Mouse (Mus musculus): ENCODE results near the gene Fam13c. TPM values are rescaled to one million over a fixed set of nuclear protein-coding genes. Genes with fewer than 3 reads are reported as not detected.
"Not testable (repeated sequence)": the region's sequence is repeated elsewhere in the genome, so short reads cannot be mapped to it uniquely, and the experiment has no call there.

Fam13c gene
- polyA plus RNA-seq, 1 experiment = 0.44 TPM

DNA sequence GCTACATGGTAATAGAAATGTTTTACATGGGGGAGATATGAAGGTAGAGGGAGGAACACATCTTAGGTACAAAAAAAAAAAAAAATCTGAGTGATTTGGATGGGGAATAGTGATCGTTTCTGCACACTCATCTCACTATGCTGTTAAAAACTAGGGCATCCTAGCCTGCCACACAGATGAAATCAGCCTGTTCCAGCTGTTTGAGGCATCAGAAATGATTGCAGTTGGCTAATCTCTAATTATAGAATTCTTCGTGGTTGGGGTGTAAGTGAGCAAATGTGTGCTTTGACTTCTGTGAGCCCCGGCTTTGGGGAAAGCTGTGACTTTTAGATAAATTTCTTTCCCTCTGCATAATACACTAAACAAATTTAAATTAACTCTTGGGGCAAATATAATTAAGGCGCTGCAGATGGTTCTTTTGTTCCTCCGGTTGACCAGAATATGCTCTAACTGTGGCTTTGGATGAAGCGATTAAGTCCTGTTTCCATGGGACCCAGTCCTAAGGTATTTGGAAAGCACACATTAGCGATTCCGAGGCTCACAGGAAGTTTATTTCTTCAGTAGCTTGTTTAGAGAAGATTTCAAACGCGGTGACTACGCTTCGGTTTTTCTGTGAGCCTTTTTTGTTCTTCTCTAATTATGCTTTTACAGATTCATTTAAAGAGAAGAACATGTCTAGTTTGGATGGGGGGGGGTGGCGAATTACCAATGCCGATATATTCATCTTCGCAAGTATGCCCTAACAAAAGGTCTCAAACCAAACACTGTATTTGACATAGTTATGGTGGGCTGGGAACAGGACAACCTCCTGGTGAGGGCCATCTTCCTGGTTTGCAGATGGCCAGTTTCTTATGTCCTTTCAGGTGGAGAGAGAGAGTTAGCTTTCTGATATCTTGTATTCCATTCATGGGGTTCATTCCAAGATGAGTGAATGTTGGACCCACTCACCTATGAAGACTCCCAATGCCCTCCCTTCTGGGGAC is 20.7 kb upstream of the Fam13c start:
- Histone ChIP-seq H3K27ac (ENCODE audit: insufficient read depth, low read length) (no peak overlapping the region), H3K36me3 (ENCODE audit: control insufficient read depth, insufficient read depth, low read length) (no peaks in the 10 kb centered on the region), H3K4me1 (ENCODE audit: control insufficient read depth, insufficient read depth, insufficient read length) (no peaks in the 10 kb centered on the region), H3K4me3 (ENCODE audit: extremely low read depth, insufficient read depth, insufficient read length) (no peak overlapping the region), H3K27me3 (ENCODE audit: control insufficient read depth, insufficient read depth, low read length) (no peaks in the 10 kb centered on the region)
- DNase-seq (ENCODE audit: low read depth in 1 of 2, low spot score in 2 of 2) = no peak
- 76% methylated on average over 15 of the region's 15 CpGs for WGBS
- TF ChIP-seq CTCF (IDR thresholded peaks at IDR 0.05; ENCODE audit: extremely low read depth, insufficient read depth, insufficient read length, insufficient replicate concordance) = no peak
- TF ChIP-seq POLR2A (IDR thresholded peaks at IDR 0.05; ENCODE audit: low read depth, low read length) = no peak

- Histone ChIP-seq H3K4me3 (ENCODE audit: extremely low read depth, insufficient read depth, insufficient read length) (no peak overlapping the region), H3K27ac (ENCODE audit: insufficient read depth, low read length) (no peak overlapping the region), H3K36me3 (ENCODE audit: control insufficient read depth, insufficient read depth, low read length) (no peaks in the 10 kb centered on the region), H3K4me1 (ENCODE audit: control insufficient read depth, insufficient read depth, insufficient read length) (no peaks in the 10 kb centered on the region), H3K27me3 (ENCODE audit: control insufficient read depth, insufficient read depth, low read length) (no peaks in the 10 kb centered on the region)
- no peak for TF ChIP-seq CTCF (IDR thresholded peaks at IDR 0.05; ENCODE audit: extremely low read depth, insufficient read depth, insufficient read length, insufficient replicate concordance)
- no peak for TF ChIP-seq POLR2A (IDR thresholded peaks at IDR 0.05; ENCODE audit: low read depth, low read length)
- 77% methylated on average over 3 of the region's 3 CpGs for WGBS
- no peak for DNase-seq (ENCODE audit: low read depth in 1 of 2, low spot score in 2 of 2)
These were observed 13.9 kb upstream of the Fam13c start for GRCm38 (mm10) chr10:70426373-70426772.

DNA sequence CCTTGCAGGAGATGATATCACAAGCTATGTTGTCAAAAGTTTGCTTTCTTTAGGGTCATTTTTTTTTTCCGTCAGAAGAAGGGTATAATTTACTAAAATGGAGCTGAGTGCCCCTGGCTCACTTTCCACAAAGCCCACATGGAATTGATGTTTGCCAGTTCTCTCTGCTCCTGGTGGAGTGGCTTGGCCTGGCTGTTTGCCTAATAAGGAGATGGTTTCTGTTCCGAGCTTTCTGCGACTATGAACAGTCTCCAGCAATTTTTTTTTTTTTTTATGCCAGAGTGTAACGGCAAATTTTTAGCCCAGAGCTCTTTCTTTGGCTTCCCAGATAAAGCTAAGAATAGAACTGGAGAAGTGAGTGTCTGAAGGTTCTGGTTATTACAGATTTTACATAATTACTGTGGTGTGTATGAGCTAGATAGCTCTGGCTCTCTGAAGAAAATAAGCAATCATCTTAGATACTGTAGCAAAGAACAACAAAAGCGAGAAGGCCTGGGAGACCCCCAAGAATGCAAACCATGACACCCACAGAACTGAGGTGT is 12.1 kb upstream of the Fam13c start:
- TF ChIP-seq CTCF (IDR thresholded peaks at IDR 0.05; ENCODE audit: extremely low read depth, insufficient read depth, insufficient read length, insufficient replicate concordance) (no peak), POLR2A (IDR thresholded peaks at IDR 0.05; ENCODE audit: low read depth, low read length) (no peak)
- no peaks in the 10 kb centered on the region for H3K4me1 ChIP-seq (ENCODE audit: control insufficient read depth, insufficient read depth, insufficient read length)
- 86% methylated on average over 5 of the region's 5 CpGs for WGBS

DNA sequence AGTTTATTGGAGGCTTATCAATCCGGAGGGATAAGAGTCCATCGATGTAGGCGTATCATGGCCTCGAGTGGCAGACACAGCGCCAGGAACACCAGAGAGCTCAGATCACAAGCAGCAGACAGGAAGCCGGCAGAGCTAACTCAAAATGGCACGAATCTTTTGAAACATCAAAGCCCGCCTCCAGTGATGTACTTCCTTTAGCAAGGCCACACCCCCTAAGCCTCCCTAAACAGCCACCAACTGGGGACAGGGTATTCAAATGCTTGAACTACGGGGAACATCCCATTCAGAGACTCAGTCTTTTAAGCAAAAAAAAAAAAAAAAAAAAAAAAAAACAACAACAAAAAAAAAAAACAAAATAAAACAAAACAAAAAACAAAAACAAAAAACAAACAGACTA is 10.9 kb upstream of the Fam13c start:
- Histone ChIP-seq H3K36me3 (ENCODE audit: control insufficient read depth, insufficient read depth, low read length) (no peaks in the 10 kb centered on the region), H3K4me3 (ENCODE audit: extremely low read depth, insufficient read depth, insufficient read length) (no peak overlapping the region), H3K27ac (ENCODE audit: insufficient read depth, low read length) (no peak overlapping the region), H3K27me3 (ENCODE audit: control insufficient read depth, insufficient read depth, low read length) (no peaks in the 10 kb centered on the region), H3K4me1 (ENCODE audit: control insufficient read depth, insufficient read depth, insufficient read length) (no peaks in the 10 kb centered on the region)
- no peak for DNase-seq (ENCODE audit: low read depth in 1 of 2, low spot score in 2 of 2)
- TF ChIP-seq CTCF (IDR thresholded peaks at IDR 0.05; ENCODE audit: extremely low read depth, insufficient read depth, insufficient read length, insufficient replicate concordance) (no peak), POLR2A (IDR thresholded peaks at IDR 0.05; ENCODE audit: low read depth, low read length) (no peak)
- WGBS = 90% methylated on average over 9 of the region's 9 CpGs

More for the DNA sequence above, 12.1 kb upstream of the Fam13c start:
- no peak for DNase-seq (ENCODE audit: low read depth in 1 of 2, low spot score in 2 of 2)
- no peak overlapping the region for H3K4me3 ChIP-seq (ENCODE audit: extremely low read depth, insufficient read depth, insufficient read length)
- H3K36me3 ChIP-seq (ENCODE audit: control insufficient read depth, insufficient read depth, low read length) = no peaks in the 10 kb centered on the region
- H3K27ac ChIP-seq (ENCODE audit: insufficient read depth, low read length) = no peak overlapping the region
- no peaks in the 10 kb centered on the region for H3K27me3 ChIP-seq (ENCODE audit: control insufficient read depth, insufficient read depth, low read length)

DNA sequence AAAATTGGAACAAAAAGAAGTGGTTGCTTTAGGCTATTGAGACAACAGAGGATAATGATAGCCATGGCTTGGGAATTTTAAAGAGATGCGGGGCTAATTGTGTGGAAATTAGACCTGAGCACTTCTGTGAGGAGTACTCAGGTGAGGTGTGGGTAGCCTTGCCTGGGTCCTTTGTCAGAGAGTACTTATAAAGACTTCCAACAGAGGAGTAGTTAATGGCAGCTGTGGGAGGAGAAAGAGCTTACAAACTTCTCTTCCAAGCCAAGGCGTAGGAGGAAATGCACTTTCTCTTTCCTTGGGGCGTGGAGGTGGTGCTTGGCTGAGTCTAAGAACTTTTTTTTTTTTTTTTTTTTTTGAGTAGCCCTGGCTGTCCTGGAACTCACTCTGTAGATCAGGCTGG is 6.9 kb upstream of the Fam13c start:
- Histone ChIP-seq H3K27ac (ENCODE audit: insufficient read depth, low read length) (no peak overlapping the region), H3K36me3 (ENCODE audit: control insufficient read depth, insufficient read depth, low read length) (no peaks in the 10 kb centered on the region), H3K27me3 (ENCODE audit: control insufficient read depth, insufficient read depth, low read length) (no peaks in the 10 kb centered on the region), H3K4me1 (ENCODE audit: control insufficient read depth, insufficient read depth, insufficient read length) (no peaks in the 10 kb centered on the region), H3K4me3 (ENCODE audit: extremely low read depth, insufficient read depth, insufficient read length) (no peak overlapping the region)
- 88% methylated on average over 3 of the region's 3 CpGs for WGBS
- no peak for DNase-seq (ENCODE audit: low read depth in 1 of 2, low spot score in 2 of 2)
- TF ChIP-seq POLR2A (IDR thresholded peaks at IDR 0.05; ENCODE audit: low read depth, low read length) = no peak
- TF ChIP-seq CTCF (IDR thresholded peaks at IDR 0.05; ENCODE audit: extremely low read depth, insufficient read depth, insufficient read length, insufficient replicate concordance) = no peak

- DNase-seq (ENCODE audit: low read depth in 1 of 2, low spot score in 2 of 2); H3K27ac ChIP-seq (ENCODE audit: insufficient read depth, low read length); H3K36me3 ChIP-seq (ENCODE audit: control insufficient read depth, insufficient read depth, low read length); H3K4me3 ChIP-seq (ENCODE audit: extremely low read depth, insufficient read depth, insufficient read length); H3K27me3 ChIP-seq (ENCODE audit: control insufficient read depth, insufficient read depth, low read length); H3K4me1 ChIP-seq (ENCODE audit: control insufficient read depth, insufficient read depth, insufficient read length): not testable (repeated sequence)
- WGBS = 82% methylated on average over 5 of the region's 5 CpGs
These were observed 6.5 kb upstream of the Fam13c start for GRCm38 (mm10) chr10:70433736-70434135.

GRCm38 (mm10) chr10:70436656-70437055 is 3.6 kb upstream of the Fam13c start:
- 89% methylated on average over 4 of the region's 4 CpGs for WGBS
- no peaks in the 10 kb centered on the region for H3K27me3 ChIP-seq (ENCODE audit: control insufficient read depth, insufficient read depth, low read length)

More at GRCm38 (mm10) chr10:70436656-70437055, 3.6 kb upstream of the Fam13c start:
- no peak for DNase-seq (ENCODE audit: low read depth in 1 of 2, low spot score in 2 of 2)
- no peaks in the 10 kb centered on the region for H3K4me1 ChIP-seq (ENCODE audit: control insufficient read depth, insufficient read depth, insufficient read length)
- no peaks in the 10 kb centered on the region for H3K36me3 ChIP-seq (ENCODE audit: control insufficient read depth, insufficient read depth, low read length)
- no peak overlapping the region for H3K27ac ChIP-seq (ENCODE audit: insufficient read depth, low read length)
- H3K4me3 ChIP-seq (ENCODE audit: extremely low read depth, insufficient read depth, insufficient read length) = no peak overlapping the region
- no peak for TF ChIP-seq POLR2A (IDR thresholded peaks at IDR 0.05; ENCODE audit: low read depth, low read length)
- no peak for TF ChIP-seq CTCF (IDR thresholded peaks at IDR 0.05; ENCODE audit: extremely low read depth, insufficient read depth, insufficient read length, insufficient replicate concordance)
